Mouse (Mus musculus): ENCODE data around the gene Fgd1. TPM values are rescaled to one million over a fixed set of nuclear protein-coding genes. Genes with fewer than 3 reads are reported as not detected.

Fgd1 gene
- 23.2 and 31.3 TPM in 2 replicates for polyA plus RNA-seq (2012; rRNA removed)

DNA sequence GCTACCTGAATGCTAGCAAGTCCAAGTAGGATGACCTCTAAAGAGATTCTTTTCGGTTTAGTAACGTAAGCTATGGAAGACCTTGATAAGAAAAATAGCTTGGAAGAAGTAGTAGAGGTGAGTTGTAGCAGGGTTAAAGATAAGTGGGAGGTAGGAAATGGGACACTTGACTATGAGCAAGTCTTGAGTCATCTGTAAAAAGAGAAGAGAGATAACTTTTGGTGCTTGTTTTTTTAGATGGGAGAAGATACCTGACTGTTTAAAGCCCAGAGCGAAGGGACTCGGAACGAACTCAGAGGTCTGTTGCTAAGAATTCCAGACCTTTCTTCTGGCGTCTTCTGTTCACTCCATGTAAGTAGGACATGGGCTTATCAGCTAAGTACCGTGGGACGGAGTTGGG, at the start of gene Fgd1:
Gene Fgd1, plus strand, starts transcription at position 301 of the 400 bp plus-strand sequence.

DNA sequence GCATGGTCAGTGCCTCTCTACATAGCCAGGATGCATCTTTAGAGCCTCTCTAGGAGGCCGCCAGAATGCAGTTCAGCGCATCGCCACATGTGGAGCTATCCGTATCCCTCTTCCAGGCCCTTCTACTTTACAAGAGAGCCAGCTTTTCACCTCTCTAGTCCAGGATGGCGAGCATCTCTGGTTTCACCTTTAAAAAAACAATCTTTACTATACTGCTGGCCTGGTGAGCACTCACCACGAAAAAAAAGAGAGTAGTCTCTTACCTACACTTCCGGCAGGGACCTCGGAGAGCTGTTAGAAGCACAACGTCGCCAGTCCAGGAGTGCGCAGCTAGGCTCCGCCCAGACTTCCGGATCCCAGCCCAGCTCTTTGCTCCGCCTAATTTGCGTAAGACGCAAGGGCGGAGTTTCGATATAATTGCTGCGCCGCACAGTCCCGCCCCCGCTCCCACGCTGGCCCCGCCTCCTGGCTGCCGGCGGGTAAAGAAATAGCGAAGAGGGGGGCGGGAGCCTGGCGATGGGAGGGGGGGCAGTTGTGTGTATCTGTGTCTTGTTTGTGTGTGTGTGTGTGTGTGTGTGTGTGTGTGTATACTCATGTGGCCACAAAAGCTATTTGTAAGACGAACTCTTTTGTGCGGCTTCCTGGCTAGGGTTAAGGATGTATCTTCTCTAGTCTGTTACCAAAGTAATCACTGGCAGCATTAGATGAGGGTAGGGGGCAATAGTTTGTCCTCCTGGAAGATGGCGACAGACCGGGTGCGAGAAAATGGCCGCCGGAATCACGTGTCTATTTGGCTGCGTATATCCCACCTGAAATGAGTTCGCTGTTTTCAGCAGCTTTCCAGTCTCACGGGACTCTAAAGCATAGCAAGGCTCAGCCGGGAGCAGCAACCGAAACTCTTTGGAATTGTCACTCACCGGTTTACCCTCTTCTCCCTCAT, 28.7 kb upstream of the Fgd1 start, which contains the start of gene Gnl3l:
Gene Gnl3l, minus strand, starts transcription at position 385 of the 940 bp plus-strand sequence.

DNA sequence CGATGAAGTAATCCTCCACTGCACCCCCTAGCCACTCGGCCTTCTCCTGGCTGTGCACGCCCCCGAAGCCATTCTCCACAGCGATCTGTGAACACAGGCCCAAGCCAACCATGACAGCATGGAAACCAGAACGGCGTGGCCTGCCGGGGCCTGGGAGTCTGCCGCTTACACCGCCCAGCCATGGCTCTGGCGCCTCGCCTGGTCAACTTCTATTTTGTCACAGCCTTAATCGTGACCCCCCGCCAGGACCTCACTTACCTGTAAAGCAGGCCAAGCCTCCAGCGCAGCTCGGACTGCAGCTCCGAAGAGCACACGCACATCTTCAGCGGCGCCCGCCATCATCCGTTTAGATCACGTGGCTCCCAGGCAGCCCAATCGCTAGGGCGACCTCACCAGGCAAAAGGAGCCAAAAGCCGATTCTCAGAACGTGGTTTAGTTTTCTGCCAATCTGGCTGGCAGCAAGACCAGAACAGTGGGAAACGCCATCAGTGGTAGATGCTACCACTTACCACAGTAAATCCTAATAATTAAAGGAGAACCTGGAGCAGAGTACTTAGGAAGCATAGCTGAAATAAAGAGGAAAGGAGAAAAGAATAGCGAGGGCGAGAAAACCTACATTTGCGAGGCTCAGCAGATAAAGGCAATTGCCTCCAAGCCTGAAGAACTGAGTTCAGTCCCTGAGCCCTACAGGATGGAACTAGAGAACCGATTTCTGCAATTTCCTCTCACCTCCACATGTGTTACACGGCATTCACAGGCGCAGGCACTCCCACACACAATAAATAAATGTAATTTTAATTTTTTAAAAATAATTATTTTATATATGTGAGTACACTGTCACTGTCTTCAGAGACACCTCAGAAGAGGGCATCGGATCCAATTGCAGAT, 50.5 kb downstream of the Fgd1 start, which contains the start of gene Tsr2:
Gene Tsr2, minus strand, starts transcription at position 373 of the 888 bp plus-strand sequence.

Other genes with a start within 250 kb of the Fgd1 start
- 175 and 215 TPM in 2 replicates for gene Maged2, start 231.8 kb upstream of the Fgd1 start, polyA plus RNA-seq (2012; rRNA removed)
- gene Gnl3l, start 28.8 kb upstream of the Fgd1 start, polyA plus RNA-seq (2012; rRNA removed): 33.3 and 34.2 TPM in 2 replicates
- gene Tsr2, start 50.4 kb downstream of the Fgd1 start, polyA plus RNA-seq (2012; rRNA removed): 38.5 and 41.4 TPM in 2 replicates
- 7.1 and 12.1 TPM in 2 replicates for gene Wnk3, start 151.9 kb downstream of the Fgd1 start, polyA plus RNA-seq (2012; rRNA removed)

All from central nervous system, embryonic 11.5 days (tissue).